Mouse (Mus musculus) spleen, postnatal 10 days (tissue): Measurements from ENCODE around the gene Clmp.
A peak's percentile ranks its signal among the peaks of the same experiment; 100 is the strongest.
"Not testable (repeated sequence)": the region's sequence is repeated elsewhere in the genome, so short reads cannot be mapped to it uniquely, and the experiment has no call there.

Experiments
- DNase-seq, 2 experiments: peaks; one replicate each; pipeline ENCODE4 v3.0.0; 2021 to 2022; ENCODE audit warnings: low spot score in 2 of 2

Gene Clmp

DNA sequence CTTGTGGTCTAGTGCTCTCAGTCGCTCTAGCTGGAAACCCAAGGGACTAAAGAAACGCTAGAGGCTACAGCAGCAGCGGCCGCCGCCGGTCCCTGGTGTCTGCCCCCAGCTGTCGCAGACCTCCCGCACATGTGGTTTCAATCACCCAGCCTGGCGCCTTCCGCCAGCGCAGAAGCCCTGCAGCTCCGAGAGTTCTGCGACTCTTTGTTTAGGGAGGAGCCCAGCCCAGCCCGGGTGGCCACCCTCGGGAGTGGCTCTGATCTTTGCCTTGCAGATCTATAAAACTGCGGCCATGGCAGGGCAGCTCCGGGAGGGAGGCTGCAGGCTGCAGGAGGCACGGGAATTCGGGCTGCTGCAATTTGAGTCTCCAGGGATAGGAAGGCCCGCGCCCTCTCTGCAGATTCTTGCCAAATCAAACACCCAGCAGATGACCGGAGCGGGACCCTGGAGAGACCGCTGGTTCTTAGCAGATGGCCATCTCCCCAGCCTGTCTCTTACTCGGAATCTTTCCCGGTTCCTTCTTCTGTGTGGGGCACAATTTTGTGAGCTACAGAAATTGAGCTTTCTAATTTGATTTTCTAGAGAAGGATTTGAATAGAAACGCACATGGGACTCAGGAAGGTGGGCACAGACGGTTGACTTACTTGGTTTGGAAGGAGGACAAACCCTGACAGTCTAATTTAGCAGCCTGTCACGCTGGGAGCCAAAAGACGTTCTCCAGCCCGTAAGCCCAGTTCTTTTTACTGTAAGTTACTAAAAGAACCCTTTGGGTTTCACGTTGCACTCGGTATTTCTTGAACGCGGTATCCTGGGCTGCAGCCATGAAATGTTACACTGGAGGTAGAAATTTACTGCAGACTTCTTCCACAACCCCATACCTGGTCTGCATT is 45.2 kb downstream of the Clmp start:
- DNase-seq = peak in 1 of 2 experiments; percentile 59

DNA sequence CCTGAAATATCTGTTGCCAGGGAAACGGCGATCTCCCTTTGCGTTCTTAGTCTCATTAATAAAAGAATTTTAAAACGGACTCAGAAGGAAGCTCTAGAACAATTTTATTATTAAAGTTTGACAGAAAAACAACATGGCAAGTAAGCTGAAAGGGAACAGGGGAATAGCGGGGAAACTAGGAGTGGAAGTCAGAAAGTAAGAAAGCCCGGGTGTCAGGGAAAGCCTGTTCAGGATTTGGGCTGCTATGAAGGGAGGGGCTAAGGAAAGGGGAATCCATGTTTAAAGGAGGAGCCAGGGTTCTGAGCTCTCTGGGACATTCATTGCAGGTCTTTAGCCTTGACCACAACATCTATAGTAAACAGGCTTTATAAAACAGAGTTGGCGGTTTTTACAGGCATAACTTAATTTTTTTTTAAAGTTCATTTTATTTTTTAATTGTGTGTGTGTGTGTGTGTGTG is 45.9 kb downstream of the Clmp start:
- DNase-seq = no peak

DNA sequence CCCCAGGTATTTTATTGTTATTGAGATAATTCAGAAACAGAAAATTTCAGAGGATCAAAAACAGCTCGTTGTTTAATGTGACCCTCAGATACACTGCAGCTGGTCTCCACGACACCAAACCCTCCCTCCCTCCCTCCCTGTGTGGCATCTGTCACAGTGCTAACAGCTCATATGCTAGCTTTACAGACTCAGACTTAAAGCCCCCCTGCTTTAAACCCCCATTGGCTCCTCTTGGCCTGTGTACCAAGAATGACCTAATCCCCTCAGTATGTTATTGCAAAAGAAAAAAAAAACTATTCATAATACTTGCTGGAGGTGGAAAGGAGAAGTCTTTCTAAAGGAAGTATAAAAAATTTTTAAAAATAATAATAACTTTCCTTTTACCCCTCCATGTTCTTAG is 46.5 kb downstream of the Clmp start:
- DNase-seq = no peak

DNA sequence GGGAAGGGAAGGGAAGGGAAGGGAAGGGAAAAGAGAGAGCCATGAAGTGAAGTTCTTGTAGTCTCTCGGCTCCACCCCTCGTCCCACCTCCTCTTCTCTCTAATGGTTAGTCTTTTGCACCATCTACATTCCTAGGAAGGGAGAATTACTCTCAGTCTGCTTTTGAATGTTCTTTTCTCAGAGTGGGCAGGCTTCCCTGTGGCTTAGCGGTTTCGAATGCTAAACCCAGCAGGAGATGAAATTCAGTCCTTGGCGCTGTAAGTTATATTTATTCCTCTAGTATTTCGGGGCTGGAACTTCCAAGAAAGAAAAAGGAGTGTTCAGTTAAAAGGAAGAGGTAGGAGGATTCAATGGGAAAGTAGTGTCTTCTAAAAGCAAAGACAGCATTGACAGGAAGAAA is 51.4 kb downstream of the Clmp start:
- no peak for DNase-seq

GRCm38 (mm10) chr9:40743525-40744034 is 57.8 kb downstream of the Clmp start:
- DNase-seq = no peak

GRCm38 (mm10) chr9:40744233-40744632 is 58.5 kb downstream of the Clmp start:
- DNase-seq = peak in 1 of 2 experiments; percentile 28

DNA sequence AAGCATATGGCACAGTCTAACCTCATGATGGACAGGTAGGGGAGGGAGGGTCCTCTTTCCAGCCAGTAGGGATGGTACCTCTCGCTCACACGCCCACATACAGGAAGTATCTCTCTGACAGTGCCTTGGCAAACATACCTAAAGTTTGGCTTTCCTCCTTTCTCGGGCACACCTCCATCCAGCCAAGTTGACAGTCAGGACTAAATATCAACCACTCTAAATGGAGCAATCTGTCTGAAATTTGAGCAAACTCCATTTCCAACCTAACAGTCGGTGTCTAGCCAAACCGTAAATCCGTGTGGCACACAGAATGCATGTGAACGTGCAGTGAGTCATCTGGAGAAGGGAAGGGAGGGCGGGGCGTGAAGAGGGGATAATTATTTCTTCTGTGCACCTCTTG is 61.0 kb downstream of the Clmp start:
- no peak for DNase-seq

DNA sequence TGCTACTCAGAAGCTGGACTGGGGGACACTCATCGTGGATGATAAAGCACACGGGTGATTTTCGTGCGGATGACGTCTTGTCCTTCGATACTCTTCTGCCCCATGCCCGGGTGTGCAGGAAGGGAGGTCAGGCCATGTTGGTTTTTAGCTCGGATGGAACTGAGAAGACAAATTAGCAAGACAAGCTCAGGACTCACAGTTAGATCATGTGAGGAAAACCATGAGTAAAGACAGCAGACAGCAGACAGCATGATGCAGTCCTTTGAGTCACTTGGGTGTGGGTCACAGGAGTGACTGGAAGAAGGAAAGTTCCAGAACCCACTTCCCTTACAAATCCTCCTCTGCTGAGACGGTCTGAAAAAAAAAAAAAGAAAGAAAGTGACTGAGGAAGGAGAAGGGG is 61.5 kb downstream of the Clmp start:
- no peak for DNase-seq

GRCm38 (mm10) chr9:40749832-40750620 is 64.3 kb downstream of the Clmp start:
- DNase-seq = no peak

DNA sequence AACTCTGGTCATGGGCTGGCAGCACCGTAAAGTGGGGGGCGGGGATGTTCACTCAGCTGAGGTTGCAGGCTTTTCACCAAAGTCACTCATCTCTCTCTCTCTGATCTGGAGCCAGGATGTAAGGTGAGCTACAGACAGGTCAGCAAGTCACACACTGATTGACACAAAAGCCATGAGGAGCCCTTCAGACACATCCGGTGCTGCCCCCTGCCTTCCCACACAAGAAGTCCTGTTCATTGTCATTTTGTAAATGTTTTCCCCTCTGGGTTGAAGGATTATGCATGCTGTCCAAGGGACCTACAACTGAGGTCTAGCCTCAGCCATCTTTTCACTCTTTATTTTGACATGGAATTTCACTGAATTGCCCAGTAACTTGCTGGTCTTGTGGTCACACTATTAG is 66.0 kb downstream of the Clmp start:
- no peak for DNase-seq

- DNase-seq = peak; percentile 28 to 66
These were observed 70.6 kb downstream of the Clmp start for GRCm38 (mm10) chr9:40756401-40756800.

DNA sequence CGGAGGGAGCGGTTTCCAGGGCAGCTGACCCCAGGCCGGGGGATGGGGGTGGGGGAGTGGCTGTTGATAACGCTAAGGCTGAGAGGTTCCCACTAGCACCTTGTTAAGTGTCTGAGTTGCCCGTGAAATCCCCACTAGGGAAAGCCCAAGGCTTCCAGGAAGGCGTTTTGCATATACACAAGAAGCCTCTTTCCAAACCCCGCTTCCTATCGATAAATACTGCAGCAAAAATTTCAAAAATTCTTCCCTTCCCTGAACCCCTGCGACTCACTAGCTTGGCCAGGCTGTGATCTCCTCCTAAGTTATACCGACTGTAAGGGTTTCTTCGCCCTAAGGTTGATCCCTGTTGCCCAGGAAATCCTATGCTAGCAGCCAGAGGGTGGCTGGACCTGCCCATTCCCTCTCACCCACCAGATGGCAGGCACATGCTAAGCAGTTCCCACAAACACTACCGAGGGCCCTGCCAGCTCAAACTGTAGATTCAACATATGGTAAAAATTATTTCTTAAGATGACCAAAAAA is 71.4 kb downstream of the Clmp start:
- DNase-seq = peak in 1 of 2 experiments; percentile 44

- DNase-seq = peak; percentile 14 to 66
These were observed 72.0 kb downstream of the Clmp start for GRCm38 (mm10) chr9:40757685-40758270.

DNA sequence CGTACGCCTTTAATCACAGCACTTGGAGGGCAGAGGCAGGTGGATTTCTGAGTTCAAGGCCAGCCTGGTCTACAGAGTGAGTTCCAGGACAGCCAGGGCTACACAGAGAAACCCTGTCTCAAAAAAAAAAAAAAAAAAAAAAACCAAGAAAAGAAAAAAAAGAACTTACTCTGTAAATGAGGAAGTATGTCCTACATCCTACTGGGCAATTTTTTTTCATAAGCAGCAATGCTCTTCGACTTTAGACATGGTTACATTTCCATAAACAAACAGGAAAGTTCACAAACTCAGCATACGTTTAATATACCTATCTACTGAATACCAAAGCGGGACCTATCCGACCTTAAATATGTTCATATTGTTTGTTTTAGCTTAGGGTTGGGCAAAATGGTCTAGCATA is 76.6 kb downstream of the Clmp start:
- DNase-seq = no peak

GRCm38 (mm10) chr9:40764887-40765580 is 79.3 kb downstream of the Clmp start:
- no peak for DNase-seq

DNA sequence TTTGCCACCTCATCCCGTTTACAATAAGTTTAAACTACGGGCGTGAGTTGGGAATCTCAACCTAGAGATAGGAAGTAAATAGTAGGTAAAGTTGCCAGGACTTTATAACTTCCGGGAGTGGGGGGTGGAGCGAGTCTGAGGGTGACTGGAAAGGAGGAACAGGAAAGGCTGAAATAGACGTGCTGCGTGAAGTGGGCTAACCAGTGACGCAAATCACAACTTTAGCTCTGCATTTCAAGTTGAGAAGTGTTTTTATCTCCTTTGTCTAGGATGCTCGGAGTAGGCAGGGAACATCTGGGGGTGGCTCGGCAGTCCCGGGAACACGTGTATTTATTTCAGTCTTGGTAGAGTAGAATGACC is 79.8 kb downstream of the Clmp start:
- DNase-seq = no peak

DNA sequence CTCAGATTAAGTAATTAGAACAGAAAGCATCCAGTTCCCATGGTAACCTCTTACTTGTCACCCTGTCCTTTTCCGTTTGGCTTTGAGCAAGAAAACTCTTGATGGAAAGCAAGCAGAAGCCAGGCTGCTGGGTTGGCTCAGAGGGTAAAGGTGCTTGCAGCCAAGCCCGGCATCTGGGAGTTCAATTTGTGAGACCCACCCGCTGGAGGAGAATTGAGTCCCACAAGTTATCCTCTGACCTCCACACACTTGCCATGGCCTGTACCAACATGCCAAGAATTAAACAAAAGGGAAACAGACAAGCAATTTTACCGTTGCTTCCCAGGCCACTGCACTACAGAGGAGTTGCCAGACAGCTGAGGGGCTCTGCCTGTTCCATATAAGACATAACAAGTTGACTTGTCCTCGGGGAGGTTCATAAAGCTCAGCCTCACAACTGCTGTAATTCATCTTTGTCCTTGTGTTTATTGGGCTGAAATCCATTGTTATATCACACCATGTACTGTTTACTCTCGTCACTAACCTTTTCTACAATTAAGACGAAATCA is 80.4 kb downstream of the Clmp start:
- DNase-seq = no peak

GRCm38 (mm10) chr9:40767946-40768345 is 82.2 kb downstream of the Clmp start:
- DNase-seq = no peak

- DNase-seq = no peak
These were observed 86.5 kb downstream of the Clmp start for GRCm38 (mm10) chr9:40772246-40772645.

DNA sequence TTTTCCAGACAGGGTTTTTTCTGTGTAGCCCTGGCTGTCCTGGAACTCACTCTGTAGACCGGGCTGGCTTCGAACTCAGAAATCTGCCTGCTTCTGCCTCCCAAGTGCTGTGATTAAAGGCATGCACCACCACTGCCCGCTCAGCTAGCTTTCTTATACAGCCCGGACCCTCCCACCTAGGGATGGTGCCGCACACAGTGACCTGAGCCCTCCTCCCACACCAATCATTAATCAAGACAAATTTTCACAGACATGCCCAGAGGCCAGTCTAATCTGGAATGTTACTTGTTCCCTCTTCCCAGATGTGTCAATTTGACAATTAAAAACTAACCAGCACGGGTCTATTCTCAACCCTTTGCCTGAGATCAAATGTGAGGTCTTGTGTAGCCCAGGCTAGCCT is 87.4 kb downstream of the Clmp start:
- not testable (repeated sequence) for DNase-seq

DNA sequence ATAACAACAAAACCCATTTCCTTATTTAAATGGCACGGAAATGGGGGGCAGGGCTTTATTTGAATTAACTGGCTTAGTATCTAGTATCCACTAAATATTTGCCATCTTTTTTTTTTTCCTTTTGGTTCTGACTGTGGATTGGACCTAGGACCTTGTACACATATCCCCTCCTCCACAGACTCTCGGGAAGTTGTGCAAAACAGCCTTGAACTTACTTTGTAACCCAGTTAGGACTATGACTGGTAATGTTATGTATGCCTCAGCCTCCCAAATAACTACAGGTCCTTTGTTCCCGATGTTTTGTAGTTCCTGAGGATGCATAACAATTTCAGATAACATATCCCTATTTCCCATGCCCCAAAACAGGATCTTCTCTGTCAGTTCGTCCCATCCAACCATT is 88.1 kb downstream of the Clmp start:
- no peak for DNase-seq
